Mouse (Mus musculus) MEL (cell line): ENCODE data around the gene Tmem52b. TPM values are rescaled to one million over a fixed set of nuclear protein-coding genes. Genes with fewer than 3 reads are reported as not detected.

ENCODE experiments used
- DNase-seq: peaks from one replicate; pipeline ENCODE4 v3.0.0; 2011; ENCODE audit warnings: low read depth, low spot score
- H3K27ac ChIP-seq: 2 replicates; pipeline ENCODE4 v1.5.1; 2012; ENCODE audit warnings: low read depth, mild to moderate bottlenecking, control low read depth, low read length, moderate library complexity; ENCODE audit not compliant: control insufficient read depth
- H3K27me3 ChIP-seq, 2 experiments: fragments of 150-350 bp in 1 of 2; sonication (generic) in 1 of 2; 2 replicates each; pipeline ENCODE4 v1.6.1; 2012; ENCODE audit warnings: low read length in 2 of 2, mild to moderate bottlenecking in 2 of 2, improper control_type of control experiment in 1 of 2, moderate library complexity in 1 of 2; ENCODE audit not compliant: insufficient read depth in 2 of 2, control insufficient read depth in 1 of 2
- H3K36me3 ChIP-seq, 2 experiments: 2 replicates each; pipeline ENCODE4 v1.6.1; 2012 to 2014; ENCODE audit warnings: low read length in 2 of 2, improper control_type of control experiment in 1 of 2, inconsistent platforms in 1 of 2, mild to moderate bottlenecking in 1 of 2; ENCODE audit not compliant: insufficient read depth in 2 of 2, control insufficient read depth in 1 of 2
- H3K4me1 ChIP-seq, 2 experiments: fragments of 150-350 bp in 1 of 2; sonication (generic) in 1 of 2; 2 replicates each; pipeline ENCODE4 v1.6.1; 2012; ENCODE audit warnings: low read length in 2 of 2, improper control_type of control experiment in 1 of 2, mild to moderate bottlenecking in 1 of 2; ENCODE audit not compliant: insufficient read depth in 2 of 2, control insufficient read depth in 1 of 2
- H3K4me3 ChIP-seq, 2 experiments: fragments of 150-350 bp in 1 of 2; sonication (generic) in 1 of 2; 2 replicates each; pipeline ENCODE4 v1.5.1; 2012; ENCODE audit warnings: low read depth in 2 of 2, low read length in 2 of 2, mild to moderate bottlenecking in 2 of 2, moderate library complexity in 2 of 2, control low read depth in 1 of 2, improper control_type of control experiment in 1 of 2; ENCODE audit not compliant: control insufficient read depth in 1 of 2, insufficient read depth in 1 of 2
- H3K79me2 ChIP-seq: 2 replicates; pipeline ENCODE4 v1.6.1; 2012; ENCODE audit warnings: mild to moderate bottlenecking, low read length, moderate library complexity; ENCODE audit not compliant: control insufficient read depth, poor library complexity, insufficient read depth
- H3K9ac ChIP-seq: 2 replicates; pipeline ENCODE4 v1.6.1; 2012; ENCODE audit warnings: low read depth, mild to moderate bottlenecking, control low read depth, low read length, moderate library complexity; ENCODE audit not compliant: control insufficient read depth, poor library complexity, severe bottlenecking
- H3K9me3 ChIP-seq: fragments of 150-350 bp; sonication (generic); replicated peaks from 2 replicates; pipeline ENCODE4 v1.6.1; 2012; ENCODE audit warnings: mild to moderate bottlenecking, low read length, improper control_type of control experiment, moderate library complexity; ENCODE audit not compliant: insufficient read depth
- CTCF ChIP-seq, 3 experiments: IDR thresholded peaks in 2 of 3; conservative IDR thresholded peaks in 1 of 3; 2 replicates each; pipeline ENCODE4 v1.5.1; 2011 to 2012; ENCODE audit warnings: low read length in 3 of 3, low read depth in 2 of 3, mild to moderate bottlenecking in 2 of 3, improper control_type of control experiment in 1 of 3, inconsistent platforms in 1 of 3, mixed read lengths in 1 of 3, moderate library complexity in 1 of 3; ENCODE audit not compliant: control insufficient read depth in 1 of 3, insufficient read depth in 1 of 3, poor library complexity in 1 of 3, severe bottlenecking in 1 of 3
- E2F4 ChIP-seq: IDR thresholded peaks from 2 replicates; pipeline ENCODE4 v1.6.1; 2011; ENCODE audit warnings: low read depth, low read length, improper control_type of control experiment, borderline replicate concordance
- EP300 ChIP-seq, 2 experiments: IDR thresholded peaks; 2 replicates each; pipeline ENCODE4 v1.6.1; 2011; ENCODE audit warnings: improper control_type of control experiment in 2 of 2, low read length in 2 of 2, low read depth in 1 of 2, mild to moderate bottlenecking in 1 of 2
- JUND ChIP-seq: IDR thresholded peaks from 2 replicates; pipeline ENCODE4 v1.6.1; 2011; ENCODE audit warnings: low read depth, mild to moderate bottlenecking, improper control_type of control experiment, low read length
- KAT2A ChIP-seq: conservative IDR thresholded peaks from 2 replicates; pipeline ENCODE4 v1.6.1; 2012; ENCODE audit warnings: low read depth, low read length, improper control_type of control experiment, inconsistent platforms
- MAFK ChIP-seq: IDR thresholded peaks from 2 replicates; pipeline ENCODE4 v1.6.1; 2011; ENCODE audit warnings: low read depth, mild to moderate bottlenecking, low read length, improper control_type of control experiment, borderline replicate concordance
- MAX ChIP-seq: IDR thresholded peaks from 2 replicates; pipeline ENCODE4 v1.6.1; 2011; ENCODE audit warnings: low read length, improper control_type of control experiment
- MAZ ChIP-seq: IDR thresholded peaks from 2 replicates; pipeline ENCODE4 v1.6.1; 2012; ENCODE audit warnings: low read depth, mild to moderate bottlenecking, inconsistent platforms, low read length, improper control_type of control experiment
- MXI1 ChIP-seq: IDR thresholded peaks from 2 replicates; pipeline ENCODE4 v1.6.1; 2011; ENCODE audit warnings: mild to moderate bottlenecking, low read depth, low read length, improper control_type of control experiment
- MYC ChIP-seq: IDR thresholded peaks from 2 replicates; pipeline ENCODE4 v1.6.1; 2011; ENCODE audit warnings: low read depth, mild to moderate bottlenecking, low read length, improper control_type of control experiment, moderate library complexity
- POLR2AphosphoS2 ChIP-seq: IDR thresholded peaks from 2 replicates; pipeline ENCODE4 v1.6.1; 2011; ENCODE audit warnings: low read length, improper control_type of control experiment
- POLR2AphosphoS5 ChIP-seq: IDR thresholded peaks from 2 replicates; pipeline ENCODE4 v1.6.1; 2012; ENCODE audit warnings: low read depth, borderline replicate concordance, mild to moderate bottlenecking, inconsistent platforms, low read length, moderate library complexity, mixed read lengths
- RAD21 ChIP-seq: IDR thresholded peaks from 2 replicates; pipeline ENCODE4 v1.6.1; 2011; ENCODE audit warnings: mild to moderate bottlenecking, low read depth, low read length, improper control_type of control experiment
- RCOR1 ChIP-seq: IDR thresholded peaks from 2 replicates; pipeline ENCODE4 v1.6.1; 2012; ENCODE audit warnings: low read depth, mild to moderate bottlenecking, inconsistent platforms, low read length, improper control_type of control experiment
- SIN3A ChIP-seq: IDR thresholded peaks from 2 replicates; pipeline ENCODE4 v1.6.1; 2012; ENCODE audit warnings: low read length, improper control_type of control experiment, inconsistent platforms
- SMC3 ChIP-seq: IDR thresholded peaks from 2 replicates; pipeline ENCODE4 v1.6.1; 2011; ENCODE audit warnings: low read depth, low read length, improper control_type of control experiment
- TAL1 ChIP-seq: IDR thresholded peaks from 2 replicates; pipeline ENCODE4 v1.6.1; 2012; ENCODE audit warnings: mild to moderate bottlenecking, inconsistent platforms, low read length, moderate library complexity, mixed read lengths
- TBP ChIP-seq: IDR thresholded peaks from 2 replicates; pipeline ENCODE4 v1.8.0; 2011; ENCODE audit warnings: low read depth, low read length, improper control_type of control experiment
- TCF12 ChIP-seq: IDR thresholded peaks from 2 replicates; pipeline ENCODE4 v1.6.1; 2014; ENCODE audit warnings: low read depth, mild to moderate bottlenecking, inconsistent platforms, low read length, improper control_type of control experiment, moderate library complexity
- USF2 ChIP-seq, 2 experiments: IDR thresholded peaks; 2 replicates each; pipeline ENCODE4 v1.6.1; 2011 to 2012; ENCODE audit warnings: improper control_type of control experiment in 2 of 2, low read length in 2 of 2, borderline replicate concordance in 1 of 2, inconsistent platforms in 1 of 2, low read depth in 1 of 2, mild to moderate bottlenecking in 1 of 2; ENCODE audit not compliant: insufficient read depth in 1 of 2
- ZC3H11A ChIP-seq: IDR thresholded peaks from 2 replicates; pipeline ENCODE4 v1.6.1; 2012; ENCODE audit warnings: low read depth, mild to moderate bottlenecking, inconsistent platforms, low read length, improper control_type of control experiment
- ZMIZ1 ChIP-seq: IDR thresholded peaks from 2 replicates; pipeline ENCODE4 v1.6.1; 2012; ENCODE audit warnings: low read depth, mild to moderate bottlenecking, inconsistent platforms, low read length, improper control_type of control experiment, moderate library complexity
- ZNF384 ChIP-seq: IDR thresholded peaks from 2 replicates; pipeline ENCODE4 v1.6.1; 2012; ENCODE audit warnings: low read depth, mild to moderate bottlenecking, inconsistent platforms, low read length, improper control_type of control experiment
- polyA plus RNA-seq, 2 experiments: library from polyadenylated mRNA; stranded (reverse) in 1 of 2; unstranded in 1 of 2; fragments of >175 nt in 1 of 2; fragments of >200 nt in 1 of 2; gene quantifications; 2 replicates each; pipeline versions ENCODE4 v1.2.1 to v1.2.4; 2012; ENCODE audit warnings: low replicate concordance in 2 of 2, low read depth in 1 of 2; ENCODE audit not compliant: insufficient read length in 2 of 2, insufficient read depth in 1 of 2, missing spikeins in 1 of 2
- total RNA-seq: library from RNA; depleted of rRNA; stranded (reverse); fragments of 300-350 nt; gene quantifications from 2 replicates; pipeline ENCODE4 v1.2.3, GENCODE M21; 2012

The Tmem52b gene
- total and polyA plus RNA-seq, 3 experiments = not detected

- no peaks in the 10 kb centered on the region for H3K79me2 ChIP-seq
Measured at GRCm38 (mm10) chr6:129516388-129516787, 4.0 kb downstream of the Tmem52b start.

DNA sequence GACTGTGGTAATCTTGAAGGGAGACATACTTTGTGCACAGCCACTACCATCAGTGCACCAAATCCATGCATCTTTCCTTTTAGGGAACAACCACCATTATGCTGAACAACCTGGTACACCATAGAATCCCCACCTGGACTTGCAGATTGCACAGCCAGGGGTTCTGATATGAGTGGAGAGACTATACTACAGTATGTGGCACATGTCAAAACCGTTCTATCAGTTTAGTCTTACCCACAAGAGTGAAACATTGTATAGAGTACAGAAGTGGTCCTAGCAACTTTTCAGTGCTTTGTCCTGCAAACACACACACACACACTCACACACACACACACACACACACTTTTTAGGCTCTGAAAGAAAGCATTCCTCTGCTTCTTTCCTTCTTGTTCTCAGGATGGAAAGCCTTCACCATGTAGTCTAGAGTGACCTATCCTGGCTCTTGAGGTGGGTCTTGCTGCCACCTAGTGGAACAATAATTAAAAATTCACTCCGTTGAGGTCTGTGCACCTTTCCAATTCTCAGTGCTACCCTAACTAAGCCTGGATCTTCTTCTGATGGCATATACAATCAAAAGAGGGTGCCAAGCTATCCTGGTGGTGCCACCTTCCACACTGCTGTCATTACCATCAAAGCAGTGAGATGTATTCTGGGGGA, 5.5 kb downstream of the Tmem52b start:
- H3K27ac ChIP-seq = no peak overlapping the region
- TF ChIP-seq TBP = no peak
- peak; percentile 24; the same call in 1 of the 2 replicates for TF ChIP-seq ZC3H11A
- no peak for TF ChIP-seq JUND
- no peak for TF ChIP-seq SIN3A
- no peak for TF ChIP-seq KAT2A
- no peak for TF ChIP-seq E2F4
- TF ChIP-seq MYC = no peak
- TF ChIP-seq POLR2AphosphoS5 = no peak
- TF ChIP-seq MXI1 = no peak
- no peak for TF ChIP-seq RCOR1
- TF ChIP-seq USF2 (IDR thresholded peaks at IDR 0.05; ENCODE audit: borderline replicate concordance in 1 of 2, insufficient read depth in 1 of 2, low read depth in 1 of 2, low read length in 2 of 2) = no peak
- TF ChIP-seq TAL1 = no peak
- peak; percentile 63 for TF ChIP-seq SMC3
- TF ChIP-seq ZNF384 = no peak
- no peak for TF ChIP-seq ZMIZ1
- peak; percentile 71 for TF ChIP-seq RAD21
- TF ChIP-seq TCF12 = no peak
- peak; percentile 24 to 70 (median 40); a peak in 5 of 6 replicates for TF ChIP-seq CTCF (IDR thresholded peaks at IDR 0.05 in 2 of 3, conservative IDR thresholded peaks at IDR 0.05 in 1 of 3; ENCODE audit: control insufficient read depth in 1 of 3, insufficient read depth in 1 of 3, low read depth in 2 of 3, low read length in 3 of 3, poor library complexity in 1 of 3, severe bottlenecking in 1 of 3)
- TF ChIP-seq MAZ = no peak
- no peak for TF ChIP-seq EP300 (IDR thresholded peaks at IDR 0.05; ENCODE audit: low read depth in 1 of 2, low read length in 2 of 2)
- no peak for TF ChIP-seq MAX
- H3K79me2 ChIP-seq = no peaks in the 10 kb centered on the region
- peaks cover 0 to 9% of the 10 kb centered on the region in 2 experiments; a peak in 1 of 4 replicates for H3K4me1 ChIP-seq
- peaks cover 0 to 6% of the 10 kb centered on the region in 2 experiments; a peak in 2 of 4 replicates for H3K27me3 ChIP-seq
- DNase-seq = peak; percentile 54
- no peak overlapping the region for H3K4me3 ChIP-seq
- H3K9me3 ChIP-seq = no peaks in the 10 kb centered on the region
- peaks cover 0 to 6% of the 10 kb centered on the region in 2 experiments; a peak in 2 of 4 replicates for H3K36me3 ChIP-seq
- no peak overlapping the region for H3K9ac ChIP-seq

More at GRCm38 (mm10) chr6:129516388-129516787, 4.0 kb downstream of the Tmem52b start:
- H3K9ac ChIP-seq = no peak overlapping the region
- H3K36me3 ChIP-seq = peaks cover 0 to 6% of the 10 kb centered on the region in 2 experiments; a peak in 2 of 4 replicates
- TF ChIP-seq MAFK (no peak), RAD21 (no peak), POLR2AphosphoS2 (no peak), EP300 (IDR thresholded peaks at IDR 0.05; ENCODE audit: low read depth in 1 of 2, low read length in 2 of 2) (no peak)
- peaks cover 0 to 6% of the 10 kb centered on the region in 2 experiments; a peak in 2 of 4 replicates for H3K27me3 ChIP-seq
- no peak overlapping the region for H3K27ac ChIP-seq
- peaks cover 0 to 9% of the 10 kb centered on the region in 2 experiments; a peak in 1 of 4 replicates for H3K4me1 ChIP-seq
- no peak for DNase-seq
- no peaks in the 10 kb centered on the region for H3K9me3 ChIP-seq
- H3K4me3 ChIP-seq = no peak overlapping the region
